Mouse (Mus musculus) stomach, embryonic 14.5 days (tissue): Measurements from ENCODE around the gene Cpa1. TPM values are rescaled to one million over a fixed set of nuclear protein-coding genes. Genes with fewer than 3 reads are reported as not detected.

Experiments
- ATAC-seq: fragments of 200-750 bp; cut with Nextera tagmentation; 2 replicates; pipeline ENCODE4 v1.8.0; 2017; ENCODE audit warnings: low read depth, moderate TSS enrichment; ENCODE audit not compliant: insufficient number of reproducible peaks, insufficient read depth, low FRiP score
- H3K27ac ChIP-seq: fragments of 300-500 bp; sonication (generic); 2 replicates; pipeline ENCODE4 v1.5.1; 2014; ENCODE audit warnings: mild to moderate bottlenecking, low read length, moderate library complexity, mixed read lengths
- H3K27me3 ChIP-seq: fragments of 300-500 bp; sonication (generic); 2 replicates; pipeline ENCODE4 v1.6.1; 2014; ENCODE audit warnings: low read length, control low read depth, mixed read lengths; ENCODE audit not compliant: control insufficient read depth, insufficient read depth
- H3K36me3 ChIP-seq: fragments of 300-500 bp; sonication (generic); 2 replicates; pipeline ENCODE4 v1.6.1; 2014; ENCODE audit warnings: mild to moderate bottlenecking, control low read depth, low read length, moderate library complexity, mixed read lengths; ENCODE audit not compliant: control insufficient read depth, insufficient read depth
- H3K4me1 ChIP-seq: fragments of 300-500 bp; sonication (generic); 2 replicates; pipeline ENCODE4 v1.6.1; 2014; ENCODE audit warnings: low read length, control low read depth, mixed read lengths; ENCODE audit not compliant: control insufficient read depth, insufficient read depth
- H3K4me2 ChIP-seq: fragments of 300-500 bp; sonication (generic); replicated peaks from 2 replicates; pipeline ENCODE4 v1.6.1; 2014; ENCODE audit warnings: low read depth, low read length, control low read depth
- H3K4me3 ChIP-seq: fragments of 300-500 bp; sonication (generic); 2 replicates; pipeline ENCODE4 v1.5.1; 2014; ENCODE audit warnings: low read depth, low read length, control low read depth
- H3K9ac ChIP-seq: fragments of 300-500 bp; sonication (generic); replicated peaks from 2 replicates; pipeline ENCODE4 v1.6.1; 2014; ENCODE audit warnings: low read depth, mild to moderate bottlenecking, control low read depth, low read length, moderate library complexity, mixed read lengths
- H3K9me3 ChIP-seq: fragments of 300-500 bp; sonication (generic); 2 replicates; pipeline ENCODE4 v1.6.1; 2016; ENCODE audit warnings: low read depth, low read length, control low read depth; ENCODE audit not compliant: control insufficient read depth
- WGBS: fragments of 180-500 bp; shearing (Covaris S2); extraction: QIAGEN DNeasy Blood & Tissue Kit; methylation state at CpG from one replicate; pipeline ENCODE4 v1.1.7; 2014; 5-methylcytosine and 5-hydroxymethylcytosine counted together
- polyA plus RNA-seq: library from polyadenylated mRNA; unstranded; fragments of >200 nt; fragmentation: Nextera tagmentation; extraction: Ambion mirVana; gene quantifications from 2 replicates; pipeline ENCODE4 v1.2.1, GENCODE M21; 2014

The Cpa1 gene
- polyA plus RNA-seq, 1 experiment from 2014 or later = 1.5 TPM

DNA sequence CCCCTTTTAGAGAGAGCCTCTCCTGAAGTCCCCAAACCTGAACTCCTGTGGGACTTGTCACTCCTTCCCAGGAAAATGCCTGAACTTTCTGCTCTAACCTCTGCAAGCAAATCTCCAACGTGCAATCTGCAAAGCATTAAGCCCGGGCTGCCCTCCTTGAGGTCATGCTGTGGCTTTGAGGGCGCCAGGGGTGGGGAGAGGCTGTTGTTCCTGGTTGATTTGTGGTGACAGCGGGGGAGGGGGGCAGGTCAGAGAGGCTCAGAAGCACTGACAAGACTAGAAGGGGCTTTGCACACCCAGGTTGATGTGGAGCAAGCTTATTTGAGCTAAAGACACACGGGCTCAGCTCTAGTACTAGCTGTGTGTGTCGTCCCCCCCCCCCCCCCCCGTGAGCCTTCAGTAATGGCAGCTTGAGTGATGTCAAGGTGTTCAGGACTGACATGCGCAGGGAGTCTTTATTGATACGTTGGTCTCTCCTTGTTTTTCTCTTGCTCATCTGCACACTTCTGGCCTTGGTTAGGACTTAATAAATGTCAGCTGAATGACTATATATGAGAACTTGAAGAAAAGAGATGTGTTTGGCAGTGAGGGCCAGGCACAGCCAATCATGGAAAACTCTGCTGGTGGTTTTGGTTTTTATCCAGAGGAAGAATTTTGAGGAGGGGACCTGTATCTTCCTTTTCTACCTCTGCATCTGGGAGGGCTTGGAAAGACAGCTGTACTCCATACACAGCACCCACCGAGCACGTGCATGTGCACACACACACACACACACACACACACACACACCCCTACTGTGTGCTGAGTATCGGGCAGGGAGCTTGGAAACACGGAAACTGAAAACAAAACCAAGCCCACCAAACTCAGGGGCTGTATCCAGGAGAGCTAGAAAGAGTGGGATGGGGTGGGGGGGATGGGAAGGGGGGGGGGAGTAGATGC, 21.7 kb upstream of the Cpa1 start:
- no peaks in the 10 kb centered on the region for H3K27me3 ChIP-seq
- H3K36me3 ChIP-seq = no peaks in the 10 kb centered on the region
- WGBS = 10% methylated on average over 13 of the region's 13 CpGs
- ATAC-seq = no peak
- H3K27ac ChIP-seq = no peak overlapping the region; the same call in 1 of the 2 replicates
- peak overlapping the region; percentile 32 for H3K4me2 ChIP-seq
- peak overlapping the region; percentile 6; the same call in 1 of the 2 replicates for H3K9ac ChIP-seq
- peaks cover 28% of the 10 kb centered on the region for H3K4me1 ChIP-seq
- H3K4me3 ChIP-seq = peak overlapping the region; percentile 3; the same call in 1 of the 2 replicates
- no peaks in the 10 kb centered on the region for H3K9me3 ChIP-seq

GRCm38 (mm10) chr6:30617959-30618590, 20.9 kb upstream of the Cpa1 start:
- WGBS = 17% methylated on average over 18 of the region's 18 CpGs
- no peaks in the 10 kb centered on the region for H3K9me3 ChIP-seq
- H3K4me2 ChIP-seq = peak overlapping the region; percentile 32
- H3K27ac ChIP-seq = no peak overlapping the region; the same call in 1 of the 2 replicates
- H3K36me3 ChIP-seq = no peaks in the 10 kb centered on the region
- peak overlapping the region; percentile 3; the same call in 1 of the 2 replicates for H3K4me3 ChIP-seq
- H3K9ac ChIP-seq = peak overlapping the region; percentile 6; the same call in 1 of the 2 replicates
- H3K4me1 ChIP-seq = peaks cover 28% of the 10 kb centered on the region
- ATAC-seq = peak; percentile 74; the same call in 1 of the 2 replicates
- H3K27me3 ChIP-seq = no peaks in the 10 kb centered on the region

DNA sequence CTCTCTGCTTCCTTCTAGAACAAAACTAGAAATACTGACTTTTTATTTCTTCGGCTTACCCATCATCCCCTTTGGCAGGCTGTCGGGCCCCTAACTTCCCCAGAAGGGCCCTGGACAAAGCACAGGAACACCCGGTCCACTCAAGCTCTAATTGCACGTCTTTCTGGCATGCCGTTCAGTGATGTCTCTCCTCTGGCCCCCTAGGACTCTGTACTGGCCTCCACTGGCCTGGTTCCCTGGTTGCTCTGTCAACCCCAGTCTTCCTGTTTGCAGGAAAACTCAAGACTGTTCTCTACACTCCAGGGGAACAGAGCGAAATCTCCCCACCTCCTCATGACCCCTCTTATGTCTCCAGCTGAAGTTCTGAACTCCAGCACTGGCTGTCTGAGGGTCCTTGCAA, 20.3 kb upstream of the Cpa1 start:
- H3K4me3 ChIP-seq = no peak overlapping the region
- H3K9ac ChIP-seq = no peak overlapping the region
- H3K4me2 ChIP-seq = no peak overlapping the region
- no peaks in the 10 kb centered on the region for H3K9me3 ChIP-seq
- 53% methylated on average over 6 of the region's 6 CpGs for WGBS
- H3K4me1 ChIP-seq = peaks cover 28% of the 10 kb centered on the region
- no peak for ATAC-seq
- no peaks in the 10 kb centered on the region for H3K27me3 ChIP-seq
- peak overlapping the region; percentile 49; the same call in 1 of the 2 replicates for H3K27ac ChIP-seq
- no peaks in the 10 kb centered on the region for H3K36me3 ChIP-seq

DNA sequence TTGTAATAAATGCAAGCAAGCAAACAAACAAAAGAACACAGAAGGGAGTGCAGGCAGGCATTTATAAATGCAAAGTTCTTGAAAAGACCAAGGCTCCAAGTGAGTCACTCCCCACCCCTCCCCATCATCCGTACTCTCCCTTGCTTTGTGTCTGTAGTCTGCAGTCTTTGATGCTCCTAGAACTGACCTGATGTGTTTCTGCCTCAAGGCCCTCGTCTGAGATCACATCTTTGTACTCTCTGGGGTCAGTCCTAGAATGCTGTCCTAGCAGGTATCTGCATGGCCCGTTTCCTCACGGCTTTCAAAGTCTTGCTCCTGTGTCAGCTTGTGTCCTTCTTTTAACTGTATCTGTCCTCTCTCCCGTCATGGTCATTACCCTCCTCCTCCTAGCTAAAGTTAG, 19.4 kb upstream of the Cpa1 start:
- Histone ChIP-seq H3K4me1 (peaks cover 28% of the 10 kb centered on the region), H3K4me3 (no peak overlapping the region), H3K9ac (no peak overlapping the region), H3K27ac (no peak overlapping the region), H3K27me3 (no peaks in the 10 kb centered on the region), H3K4me2 (no peak overlapping the region), H3K36me3 (no peaks in the 10 kb centered on the region), H3K9me3 (no peaks in the 10 kb centered on the region)
- ATAC-seq = no peak
- 82% methylated on average over 5 of the region's 5 CpGs for WGBS

DNA sequence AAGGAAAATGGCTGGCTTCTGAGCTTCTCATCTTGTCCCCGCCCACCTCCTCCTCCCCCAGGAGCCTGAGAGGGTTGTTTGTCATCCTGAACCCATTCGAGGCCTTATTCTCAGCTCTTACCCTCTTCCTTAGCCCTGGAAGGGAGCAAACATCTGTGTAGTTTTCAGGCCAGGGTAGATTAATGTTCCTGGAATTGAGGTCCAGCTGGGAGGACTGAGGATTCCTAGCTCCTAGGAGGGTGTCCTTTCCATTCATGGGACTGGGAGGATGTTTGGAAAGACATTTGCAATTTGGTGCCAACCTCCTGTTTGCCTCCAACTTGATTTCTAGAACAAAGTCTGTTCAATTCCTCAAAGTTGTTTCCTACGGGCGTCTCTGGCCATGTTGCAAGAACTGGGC, 18.4 kb upstream of the Cpa1 start:
- no peaks in the 10 kb centered on the region for H3K9me3 ChIP-seq
- WGBS = 72% methylated on average over 4 of the region's 4 CpGs
- ATAC-seq = no peak

DNA sequence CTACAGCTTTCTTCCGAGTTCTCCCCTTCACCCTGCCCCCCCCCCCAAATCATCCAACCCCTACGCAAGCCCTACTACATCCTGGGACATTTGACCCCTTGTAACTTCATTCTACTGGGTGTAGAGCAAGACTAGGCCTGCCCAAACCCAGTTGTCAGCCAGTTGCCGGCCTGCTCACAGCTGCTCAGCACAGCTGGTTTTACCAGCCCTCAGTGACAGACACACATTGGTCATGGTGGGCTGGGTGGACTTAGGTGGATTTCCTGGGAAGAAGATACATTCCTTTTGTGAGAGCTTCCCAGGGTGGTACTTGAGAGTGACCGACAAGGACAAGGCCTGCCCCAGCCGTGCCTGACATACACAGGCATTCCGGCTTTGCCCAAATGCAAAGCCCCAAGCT, 18.0 kb upstream of the Cpa1 start:
- Histone ChIP-seq H3K36me3 (no peaks in the 10 kb centered on the region), H3K9me3 (no peaks in the 10 kb centered on the region), H3K4me1 (peaks cover 23% of the 10 kb centered on the region), H3K27me3 (no peaks in the 10 kb centered on the region), H3K4me3 (no peak overlapping the region), H3K4me2 (no peak overlapping the region), H3K9ac (no peak overlapping the region), H3K27ac (peak overlapping the region; percentile 61)
- 86% methylated on average over 6 of the region's 6 CpGs for WGBS
- no peak for ATAC-seq

More for the DNA sequence above, 18.4 kb upstream of the Cpa1 start:
- no peaks in the 10 kb centered on the region for H3K27me3 ChIP-seq
- H3K4me3 ChIP-seq = no peak overlapping the region
- H3K36me3 ChIP-seq = no peaks in the 10 kb centered on the region
- peaks cover 27% of the 10 kb centered on the region for H3K4me1 ChIP-seq
- H3K27ac ChIP-seq = peak overlapping the region; percentile 61; the same call in 1 of the 2 replicates
- H3K4me2 ChIP-seq = no peak overlapping the region
- no peak overlapping the region for H3K9ac ChIP-seq

DNA sequence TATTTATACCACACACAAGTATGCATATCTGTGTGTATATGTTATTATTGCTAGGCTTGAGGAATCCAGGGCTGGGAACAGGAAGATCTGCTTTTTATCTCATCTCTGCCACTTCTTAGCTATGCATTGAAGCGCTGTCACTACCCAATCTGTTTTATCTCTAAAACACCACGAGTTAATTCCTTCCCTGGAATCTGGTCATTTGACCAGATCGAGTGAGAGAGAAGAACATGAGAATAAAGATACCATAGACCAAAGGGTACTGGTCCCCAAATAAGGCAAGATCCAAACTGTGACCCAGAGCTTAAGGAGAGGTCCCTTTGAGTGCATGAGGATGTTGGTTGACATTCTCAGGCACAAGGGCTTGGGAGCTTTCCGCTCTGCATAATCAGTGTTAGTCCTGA, 17.0 kb upstream of the Cpa1 start:
- no peaks in the 10 kb centered on the region for H3K36me3 ChIP-seq
- WGBS = 44% methylated on average over 4 of the region's 4 CpGs
- H3K27ac ChIP-seq = peak overlapping the region; percentile 23; the same call in 1 of the 2 replicates

GRCm38 (mm10) chr6:30624763-30625162, 14.3 kb upstream of the Cpa1 start:
- no peak for ATAC-seq
- H3K9me3 ChIP-seq = no peaks in the 10 kb centered on the region
- no peaks in the 10 kb centered on the region for H3K27me3 ChIP-seq
- no peaks in the 10 kb centered on the region for H3K36me3 ChIP-seq
- H3K27ac ChIP-seq = no peak overlapping the region
- no peaks in the 10 kb centered on the region for H3K4me1 ChIP-seq
- H3K4me3 ChIP-seq = no peak overlapping the region
- H3K9ac ChIP-seq = no peak overlapping the region
- H3K4me2 ChIP-seq = no peak overlapping the region
- 85% methylated on average over 9 of the region's 9 CpGs for WGBS

More for the DNA sequence above, 17.0 kb upstream of the Cpa1 start:
- Histone ChIP-seq H3K4me1 (peaks cover 13% of the 10 kb centered on the region), H3K9ac (no peak overlapping the region), H3K4me3 (no peak overlapping the region), H3K27me3 (no peaks in the 10 kb centered on the region), H3K9me3 (no peaks in the 10 kb centered on the region), H3K4me2 (no peak overlapping the region)
- no peak for ATAC-seq
